Mouse (Mus musculus) kidney, adult 2 months (tissue): ENCODE measurements around the gene Btk.

ENCODE experiments used
- CTCF ChIP-seq: fragments of 200-500 bp; conservative IDR thresholded peaks from 2 replicates; pipeline ENCODE4 v1.5.1; 2011; ENCODE audit warnings: low read depth, mild to moderate bottlenecking, control low read depth, low read length, moderate library complexity, mixed read lengths; ENCODE audit not compliant: insufficient read depth, insufficient read length
- POLR2A ChIP-seq: fragments of 200-500 bp; IDR thresholded peaks from one replicate; pipeline ENCODE4 v1.6.1; 2011; ENCODE audit warnings: low read depth, low read length, control low read depth

GRCm38 (mm10) chrX:134509473-134509872 lies 73.9 kb downstream of the Btk start:
- TF ChIP-seq POLR2A (no peak), CTCF (peak; percentile 56)
